Mouse (Mus musculus) brain, embryonic 14.5 days (tissue): Measurements from ENCODE around the gene Plxna4. TPM values are rescaled to one million over a fixed set of nuclear protein-coding genes. Genes with fewer than 3 reads are reported as not detected.

Source experiments
- DNase-seq: peaks from one replicate; pipeline ENCODE4 v3.0.0-alpha.2; 2011; ENCODE audit warnings: low read depth
- CTCF ChIP-seq: fragments of 200-500 bp; IDR thresholded peaks from 2 replicates; pipeline ENCODE4 v1.5.1; 2012; ENCODE audit warnings: inconsistent platforms, mild to moderate bottlenecking, moderate library complexity, borderline replicate concordance; ENCODE audit not compliant: insufficient read depth, insufficient read length; ENCODE audit errors: extremely low read depth
- POLR2A ChIP-seq: fragments of 200-500 bp; IDR thresholded peaks from 2 replicates; pipeline ENCODE4 v1.6.1; 2012; ENCODE audit warnings: mild to moderate bottlenecking, inconsistent platforms, borderline replicate concordance; ENCODE audit not compliant: poor library complexity, insufficient read depth, insufficient read length, severe bottlenecking; ENCODE audit errors: extremely low read depth
- polyA plus RNA-seq: library from polyadenylated mRNA; depleted of rRNA; stranded (reverse); fragments of >200 nt; gene quantifications from 2 replicates; pipeline ENCODE4 v1.2.3, GENCODE M21; 2012

The Plxna4 gene
- polyA plus RNA-seq, 1 experiment = 24.6 TPM

- DNase-seq = peak; percentile 32
- TF ChIP-seq CTCF (no peak), POLR2A (no peak)
Observed at GRCm38 (mm10) chr6:32330034-32330795, 257.8 kb downstream of the Plxna4 start.

- peak; percentile 87 for DNase-seq
- peak; percentile 94 for TF ChIP-seq CTCF
- TF ChIP-seq POLR2A = no peak
Observed at GRCm38 (mm10) chr6:32328028-32328427, 260.0 kb downstream of the Plxna4 start.

GRCm38 (mm10) chr6:32327173-32327572 is 260.8 kb downstream of the Plxna4 start:
- no peak for TF ChIP-seq CTCF
- TF ChIP-seq POLR2A = no peak

GRCm38 (mm10) chr6:32326406-32326805 is 261.6 kb downstream of the Plxna4 start:
- TF ChIP-seq CTCF = no peak
- TF ChIP-seq POLR2A = no peak
- no peak for DNase-seq

More at GRCm38 (mm10) chr6:32327173-32327572, 260.8 kb downstream of the Plxna4 start:
- peak; percentile 80 for DNase-seq

GRCm38 (mm10) chr6:32325851-32326250 is 262.1 kb downstream of the Plxna4 start:
- DNase-seq = no peak
- TF ChIP-seq POLR2A (no peak), CTCF (no peak)

GRCm38 (mm10) chr6:32321187-32321586 is 266.8 kb downstream of the Plxna4 start:
- TF ChIP-seq POLR2A = no peak
- no peak for TF ChIP-seq CTCF
- DNase-seq = no peak

- DNase-seq = peak; percentile 46
Observed at GRCm38 (mm10) chr6:32320254-32320653, 267.7 kb downstream of the Plxna4 start.

GRCm38 (mm10) chr6:32317470-32317869 is 270.5 kb downstream of the Plxna4 start:
- DNase-seq = peak; percentile 13

More at GRCm38 (mm10) chr6:32320254-32320653, 267.7 kb downstream of the Plxna4 start:
- TF ChIP-seq CTCF (peak; percentile 66), POLR2A (no peak)

GRCm38 (mm10) chr6:32315011-32315450 is 273.0 kb downstream of the Plxna4 start:
- peak; percentile 77 for DNase-seq
- TF ChIP-seq CTCF (no peak), POLR2A (no peak)

More at GRCm38 (mm10) chr6:32317470-32317869, 270.5 kb downstream of the Plxna4 start:
- TF ChIP-seq CTCF (no peak), POLR2A (no peak)

- DNase-seq = no peak
- no peak for TF ChIP-seq CTCF
- TF ChIP-seq POLR2A = no peak
Observed at GRCm38 (mm10) chr6:32309147-32309546, 278.8 kb downstream of the Plxna4 start.

GRCm38 (mm10) chr6:32300611-32301010 is 287.4 kb downstream of the Plxna4 start:
- TF ChIP-seq POLR2A = no peak
- DNase-seq = no peak

GRCm38 (mm10) chr6:32281457-32281856 is 306.5 kb downstream of the Plxna4 start:
- DNase-seq = no peak
- TF ChIP-seq CTCF = no peak
- TF ChIP-seq POLR2A = no peak

- no peak for TF ChIP-seq POLR2A
- no peak for TF ChIP-seq CTCF
Observed at GRCm38 (mm10) chr6:32280728-32281127, 307.3 kb downstream of the Plxna4 start.

More at GRCm38 (mm10) chr6:32280728-32281127, 307.3 kb downstream of the Plxna4 start:
- peak; percentile 62 for DNase-seq
